Mouse (Mus musculus): Measurements from ENCODE around the gene Cers3. TPM values are rescaled to one million over a fixed set of nuclear protein-coding genes. Genes with fewer than 3 reads are reported as not detected.

Cers3 gene
- polyA plus RNA-seq (2015; fragmentation: Nextera tagmentation; extraction: Ambion mirVana): 0.16 TPM in 2 replicates

GRCm38 (mm10) chr7:66743377-66743781, at the start of gene Cers3:
TSS of gene Cers3 (plus strand) at chr7:66743504.
- Histone ChIP-seq H3K36me3 (ENCODE audit: control insufficient read depth, insufficient read depth) (no peaks in the 10 kb centered on the region), H3K4me3 (ENCODE audit: low read depth, low read length) (no peak within 1 kb of the TSS), H3K4me2 (replicated peaks; ENCODE audit: low read depth) (peak within 1 kb of the TSS; percentile 30), H3K9ac (ENCODE audit: low read depth, low read length) (no peak within 1 kb of the TSS), H3K9me3 (ENCODE audit: control insufficient read depth) (no peaks in the 10 kb centered on the region), H3K4me1 (replicated peaks; ENCODE audit: control insufficient read depth, insufficient read depth, low read length) (no peaks in the 10 kb centered on the region), H3K27ac (ENCODE audit: low read depth, low read length) (no peak within 1 kb of the TSS), H3K27me3 (replicated peaks; ENCODE audit: control insufficient read depth, insufficient read depth, low read length) (no peaks in the 10 kb centered on the region)
- peak; percentile 33 for TF ChIP-seq CTCF (IDR thresholded peaks at IDR 0.05; ENCODE audit: low read depth)
- ATAC-seq: no peak
- WGBS: 46% methylated on average over 9 of the region's 9 CpGs

GRCm38 (mm10) chr7:66694467-66694866, 48.8 kb upstream of the Cers3 start:
- Histone ChIP-seq H3K36me3 (ENCODE audit: control insufficient read depth, insufficient read depth) (no peaks in the 10 kb centered on the region), H3K27me3 (replicated peaks; ENCODE audit: control insufficient read depth, insufficient read depth, low read length) (no peaks in the 10 kb centered on the region), H3K9me3 (ENCODE audit: control insufficient read depth) (no peaks in the 10 kb centered on the region), H3K4me3 (ENCODE audit: low read depth, low read length) (no peak overlapping the region), H3K9ac (ENCODE audit: low read depth, low read length) (no peak overlapping the region), H3K4me1 (replicated peaks; ENCODE audit: control insufficient read depth, insufficient read depth, low read length) (no peaks in the 10 kb centered on the region), H3K4me2 (replicated peaks; ENCODE audit: low read depth) (no peak overlapping the region), H3K27ac (ENCODE audit: low read depth, low read length) (no peak overlapping the region)
- no peak for TF ChIP-seq CTCF (IDR thresholded peaks at IDR 0.05; ENCODE audit: low read depth)
- no peak for ATAC-seq
- 36% methylated on average over 7 of the region's 7 CpGs for WGBS

- Histone ChIP-seq H3K9me3 (ENCODE audit: control insufficient read depth) (no peaks in the 10 kb centered on the region), H3K9ac (ENCODE audit: low read depth, low read length) (no peak overlapping the region), H3K36me3 (ENCODE audit: control insufficient read depth, insufficient read depth) (no peaks in the 10 kb centered on the region; the same call in 1 of the 2 replicates), H3K27ac (ENCODE audit: low read depth, low read length) (no peak overlapping the region), H3K27me3 (replicated peaks; ENCODE audit: control insufficient read depth, insufficient read depth, low read length) (no peaks in the 10 kb centered on the region), H3K4me2 (replicated peaks; ENCODE audit: low read depth) (no peak overlapping the region), H3K4me3 (ENCODE audit: low read depth, low read length) (no peak overlapping the region), H3K4me1 (replicated peaks; ENCODE audit: control insufficient read depth, insufficient read depth, low read length) (no peaks in the 10 kb centered on the region)
- TF ChIP-seq CTCF (IDR thresholded peaks at IDR 0.05; ENCODE audit: low read depth): no peak
- 90% methylated on average over 7 of the region's 7 CpGs for WGBS
- no peak for ATAC-seq
Observed at GRCm38 (mm10) chr7:66702721-66703120, 40.6 kb upstream of the Cers3 start.

- Histone ChIP-seq H3K9ac (ENCODE audit: low read depth, low read length) (no peak overlapping the region), H3K27me3 (replicated peaks; ENCODE audit: control insufficient read depth, insufficient read depth, low read length) (no peaks in the 10 kb centered on the region), H3K4me1 (replicated peaks; ENCODE audit: control insufficient read depth, insufficient read depth, low read length) (no peaks in the 10 kb centered on the region), H3K9me3 (ENCODE audit: control insufficient read depth) (no peaks in the 10 kb centered on the region), H3K4me3 (ENCODE audit: low read depth, low read length) (no peak overlapping the region), H3K4me2 (replicated peaks; ENCODE audit: low read depth) (no peak overlapping the region), H3K36me3 (ENCODE audit: control insufficient read depth, insufficient read depth) (peaks cover 9% of the 10 kb centered on the region), H3K27ac (ENCODE audit: low read depth, low read length) (no peak overlapping the region)
- ATAC-seq: no peak
- TF ChIP-seq CTCF (IDR thresholded peaks at IDR 0.05; ENCODE audit: low read depth): no peak
- WGBS: 90% methylated on average over 3 of the region's 3 CpGs
Observed at GRCm38 (mm10) chr7:66704631-66705030, 38.7 kb upstream of the Cers3 start.

GRCm38 (mm10) chr7:66711166-66711565, 32.1 kb upstream of the Cers3 start:
- H3K27ac ChIP-seq (ENCODE audit: low read depth, low read length): no peak overlapping the region
- 22% methylated on average over 2 of the region's 2 CpGs for WGBS
- H3K9me3 ChIP-seq (ENCODE audit: control insufficient read depth): no peaks in the 10 kb centered on the region
- TF ChIP-seq CTCF (IDR thresholded peaks at IDR 0.05; ENCODE audit: low read depth): peak; percentile 66
- H3K9ac ChIP-seq (ENCODE audit: low read depth, low read length): no peak overlapping the region
- H3K4me1 ChIP-seq (replicated peaks; ENCODE audit: control insufficient read depth, insufficient read depth, low read length): no peaks in the 10 kb centered on the region
- H3K27me3 ChIP-seq (replicated peaks; ENCODE audit: control insufficient read depth, insufficient read depth, low read length): no peaks in the 10 kb centered on the region
- peaks cover 39% of the 10 kb centered on the region for H3K36me3 ChIP-seq (ENCODE audit: control insufficient read depth, insufficient read depth)
- H3K4me2 ChIP-seq (replicated peaks; ENCODE audit: low read depth): no peak overlapping the region
- ATAC-seq: no peak
- H3K4me3 ChIP-seq (ENCODE audit: low read depth, low read length): no peak overlapping the region

GRCm38 (mm10) chr7:66724514-66724913, 18.8 kb upstream of the Cers3 start:
- Histone ChIP-seq H3K4me3 (ENCODE audit: low read depth, low read length) (no peak overlapping the region), H3K36me3 (ENCODE audit: control insufficient read depth, insufficient read depth) (no peaks in the 10 kb centered on the region), H3K9ac (ENCODE audit: low read depth, low read length) (no peak overlapping the region), H3K27me3 (replicated peaks; ENCODE audit: control insufficient read depth, insufficient read depth, low read length) (no peaks in the 10 kb centered on the region), H3K9me3 (ENCODE audit: control insufficient read depth) (no peaks in the 10 kb centered on the region), H3K4me1 (replicated peaks; ENCODE audit: control insufficient read depth, insufficient read depth, low read length) (no peaks in the 10 kb centered on the region), H3K27ac (ENCODE audit: low read depth, low read length) (no peak overlapping the region), H3K4me2 (replicated peaks; ENCODE audit: low read depth) (no peak overlapping the region)
- no peak for ATAC-seq
- no peak for TF ChIP-seq CTCF (IDR thresholded peaks at IDR 0.05; ENCODE audit: low read depth)
- 87% methylated on average over 4 of the region's 4 CpGs for WGBS

- no peak for TF ChIP-seq CTCF (IDR thresholded peaks at IDR 0.05; ENCODE audit: low read depth)
Observed at GRCm38 (mm10) chr7:66724954-66725353, 18.4 kb upstream of the Cers3 start.

More at GRCm38 (mm10) chr7:66724954-66725353, 18.4 kb upstream of the Cers3 start:
- no peak overlapping the region for H3K27ac ChIP-seq (ENCODE audit: low read depth, low read length)
- no peaks in the 10 kb centered on the region for H3K27me3 ChIP-seq (replicated peaks; ENCODE audit: control insufficient read depth, insufficient read depth, low read length)
- no peak overlapping the region for H3K4me2 ChIP-seq (replicated peaks; ENCODE audit: low read depth)
- WGBS: 80% methylated on average over 6 of the region's 6 CpGs
- H3K9ac ChIP-seq (ENCODE audit: low read depth, low read length): no peak overlapping the region
- no peaks in the 10 kb centered on the region for H3K9me3 ChIP-seq (ENCODE audit: control insufficient read depth)
- H3K4me1 ChIP-seq (replicated peaks; ENCODE audit: control insufficient read depth, insufficient read depth, low read length): no peaks in the 10 kb centered on the region
- H3K4me3 ChIP-seq (ENCODE audit: low read depth, low read length): no peak overlapping the region
- ATAC-seq: no peak
- H3K36me3 ChIP-seq (ENCODE audit: control insufficient read depth, insufficient read depth): no peaks in the 10 kb centered on the region

Data from intestine, postnatal 0 days (tissue).